Mouse (Mus musculus) R1 (cell line): Measurements from ENCODE around the gene Cypt3.

Experiments
- DNase-seq: peaks from one replicate; pipeline ENCODE4 v3.0.0-alpha.2; 2018; ENCODE audit warnings: low read depth, low spot score

Gene Cypt3

DNA sequence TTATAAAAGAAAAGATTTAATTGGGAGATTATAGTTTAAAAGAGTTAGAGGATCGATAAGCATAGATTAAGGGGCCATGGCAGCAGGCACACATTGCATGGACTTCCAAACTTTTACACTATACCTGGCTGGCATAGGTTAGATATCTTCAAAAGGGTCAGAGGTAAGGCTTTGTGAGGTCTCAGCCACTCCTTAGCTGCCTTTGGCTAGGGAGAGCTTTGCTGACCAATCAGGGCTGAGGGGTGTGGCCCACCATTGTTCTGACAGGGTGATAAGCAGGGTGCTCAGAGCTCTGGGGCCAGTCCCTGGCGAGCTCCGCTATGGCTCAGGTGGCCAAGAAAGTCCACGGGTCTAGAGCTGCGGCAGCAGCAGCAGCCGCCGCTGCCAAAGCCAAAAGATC lies at the start of gene Cypt3:
Gene Cypt3, plus strand, starts transcription at position 301 of the 400 bp plus-strand sequence.
- DNase-seq: peak; percentile 34

- DNase-seq: no peak
Observed at GRCm38 (mm10) chrX:153515491-153515890, 42.9 kb upstream of the Cypt3 start.

DNA sequence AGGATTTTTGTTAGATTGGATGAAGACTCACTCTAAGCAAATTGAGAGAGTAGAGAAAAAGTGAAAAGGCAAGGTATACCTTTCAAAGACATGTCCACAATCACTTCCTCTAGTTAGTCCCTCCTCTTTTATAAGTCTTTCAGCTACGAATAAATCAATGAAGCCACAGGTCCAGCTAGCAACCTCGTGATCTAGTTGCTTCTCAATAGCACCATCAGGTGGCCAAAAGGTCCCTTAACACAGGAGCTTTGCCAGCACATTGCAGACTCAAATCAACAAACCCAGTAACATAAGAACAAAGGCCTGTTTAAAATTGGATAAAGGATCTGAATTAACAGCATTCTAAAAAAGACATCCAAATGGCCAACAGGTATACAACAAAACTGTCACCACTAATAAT lies 30.0 kb upstream of the Cypt3 start:
- DNase-seq: peak; percentile 13

- no peak for DNase-seq
Observed at GRCm38 (mm10) chrX:153556634-153557033, 1.8 kb upstream of the Cypt3 start.

GRCm38 (mm10) chrX:153564650-153565049 lies 6.3 kb downstream of the Cypt3 start:
- no peak for DNase-seq

GRCm38 (mm10) chrX:153599583-153599982 lies 41.2 kb downstream of the Cypt3 start:
- DNase-seq: peak; percentile 5
